Comparison of ENCODE assay signal across 9 mouse cellular contexts in genomic region chr4:48770954-48771665, GRCm38 (mm10).
A peak's percentile ranks its signal among the peaks of the same experiment; 100 is the strongest.
DNase-seq lines count a peak whose midpoint lies in the region; ATAC-seq lines count a peak whose summit lies in the region.
"Had no signal": no experiment of that assay in that cellular context is flagged by ENCODE, and none has a peak within 500 bp of the region (broad histone marks: within the 10 kb centered on the region; RNA-seq: fewer than 3 reads in every experiment).

No protein-coding gene starts in this region.

- H3K36me3 ChIP-seq in forebrain, embryonic 15.5 days, result no peaks in the 10 kb centered on the region
- H3K36me3 ChIP-seq in intestine, embryonic 15.5 days, result no peaks in the 10 kb centered on the region
- H3K36me3 ChIP-seq in midbrain, embryonic 14.5 days (ENCODE audit: control insufficient read depth, insufficient read depth, low read length), result no peaks in the 10 kb centered on the region
- H3K36me3 ChIP-seq: liver, embryonic 15.5 days had no signal

- H3K27me3 ChIP-seq in forebrain, embryonic 15.5 days, result no peaks in the 10 kb centered on the region
- H3K27me3 ChIP-seq in intestine, embryonic 15.5 days (replicated peaks), result no peaks in the 10 kb centered on the region
- no peaks in the 10 kb centered on the region for H3K27me3 ChIP-seq in midbrain, embryonic 14.5 days (ENCODE audit: control insufficient read depth, insufficient read depth, low read length)
- H3K27me3 ChIP-seq: liver, embryonic 15.5 days had no signal

- peaks cover 5% of the 10 kb centered on the region; the same call in 1 of the 2 replicates for H3K4me1 ChIP-seq in forebrain, embryonic 15.5 days
- H3K4me1 ChIP-seq in intestine, embryonic 15.5 days (replicated peaks), result 0 out of 2 replicates have a peak, but pooled peaks cover 8% of the 10 kb centered on the region
- no peaks in the 10 kb centered on the region for H3K4me1 ChIP-seq in midbrain, embryonic 14.5 days (ENCODE audit: control insufficient read depth, insufficient read depth, low read length)
- H3K4me1 ChIP-seq: liver, embryonic 15.5 days had no signal

- peak overlapping the region; percentile 42 for H3K27ac ChIP-seq in forebrain, embryonic 15.5 days (replicated peaks)
- peak overlapping the region; percentile 60 for H3K27ac ChIP-seq in intestine, embryonic 15.5 days
- H3K27ac ChIP-seq in midbrain, embryonic 14.5 days (replicated peaks; ENCODE audit: low read depth, low read length), result peak overlapping the region; percentile 65
- H3K27ac ChIP-seq: liver, embryonic 15.5 days had no signal

- no peak overlapping the region for H3K4me3 ChIP-seq in forebrain, embryonic 15.5 days
- H3K4me3 ChIP-seq in intestine, embryonic 15.5 days (replicated peaks), result no peak overlapping the region
- H3K4me3 ChIP-seq in midbrain, embryonic 14.5 days (replicated peaks; ENCODE audit: low read depth, low read length), result no peak overlapping the region
- H3K4me3 ChIP-seq: liver, embryonic 15.5 days had no signal

- no peak overlapping the region for H3K9ac ChIP-seq in forebrain, embryonic 15.5 days (replicated peaks)
- no peak overlapping the region for H3K9ac ChIP-seq in intestine, embryonic 15.5 days
- no peak overlapping the region for H3K9ac ChIP-seq in midbrain, embryonic 14.5 days (replicated peaks; ENCODE audit: low read length)
- H3K9ac ChIP-seq: liver, embryonic 15.5 days had no signal

- no peaks in the 10 kb centered on the region for H3K9me3 ChIP-seq in forebrain, embryonic 15.5 days
- H3K9me3 ChIP-seq in intestine, embryonic 15.5 days, result no peaks in the 10 kb centered on the region
- no peaks in the 10 kb centered on the region for H3K9me3 ChIP-seq in midbrain, embryonic 14.5 days (ENCODE audit: control insufficient read depth, low read length)
- H3K9me3 ChIP-seq: liver, embryonic 15.5 days had no signal

- peak; percentile 76 for ATAC-seq in forebrain, embryonic 15.5 days (replicated peaks)
- peak; percentile 85 for ATAC-seq in intestine, embryonic 15.5 days
- ATAC-seq in midbrain, embryonic 14.5 days (ENCODE audit: low FRiP score, low TSS enrichment), result peak; percentile 88

- intact Hi-C loops in heart, postnatal 25 days (cut with DNase I), result loop anchor here (2.0 to 10.0 kb wide), 3 partner anchors 79 to 554 kb away; no protein-coding TSS in a partner anchor

- WGBS in forebrain, embryonic 15.5 days, result 27% methylated on average over 14 of the region's 14 CpGs
- 20% methylated on average over 14 of the region's 14 CpGs for WGBS in intestine, embryonic 15.5 days
- 40% methylated on average over 14 of the region's 14 CpGs for WGBS in midbrain, embryonic 14.5 days

- H3K4me2 ChIP-seq in forebrain, embryonic 15.5 days (replicated peaks), result no peak overlapping the region
- H3K4me2 ChIP-seq in intestine, embryonic 15.5 days (replicated peaks), result peak overlapping the region; percentile 26; the same call in 1 of the 2 replicates
- H3K4me2 ChIP-seq in midbrain, embryonic 14.5 days (ENCODE audit: low read length), result peak overlapping the region; percentile 18; the same call in 1 of the 2 replicates
- H3K4me2 ChIP-seq: liver, embryonic 15.5 days had no signal

- DNase-seq in heart, adult 11 months, result peak; percentile 62
- no peak for DNase-seq in heart, postnatal 25 days (ENCODE audit: low spot score)
- DNase-seq in c-Kit-positive CD71-positive TER-119-negative erythroid progenitor cells, embryonic 14.5 days (ENCODE audit: low read depth), result peak; percentile 9
- peak; percentile 57 to 72 for DNase-seq in left cerebral cortex, adult 18-20 months (ENCODE audit: low spot score in 2 of 2)
- DNase-seq in midbrain, embryonic 14.5 days, result peak; percentile 81
- peak; percentile 21 for DNase-seq in thymus, postnatal 14 days
